Mouse (Mus musculus) myocyte (in vitro differentiated cells): ENCODE measurements around the gene Casz1. TPM values are rescaled to one million over a fixed set of nuclear protein-coding genes. Genes with fewer than 3 reads are reported as not detected.

ENCODE experiments used
- H3K27me3 ChIP-seq: one replicate; pipeline ENCODE4 v1.6.1; 2011; ENCODE audit not compliant: control insufficient read depth, insufficient read depth, insufficient read length
- H3K36me3 ChIP-seq: one replicate; pipeline ENCODE4 v1.6.1; 2011; ENCODE audit not compliant: control insufficient read depth, insufficient read depth
- H3K4me2 ChIP-seq: one replicate; pipeline ENCODE4 v1.6.1; 2011; ENCODE audit warnings: low read depth, control low read depth
- H3K4me3 ChIP-seq: one replicate; pipeline ENCODE4 v1.5.1; 2011; ENCODE audit warnings: mild to moderate bottlenecking, control low read depth, moderate library complexity
- H3K79me2 ChIP-seq: one replicate; pipeline ENCODE4 v1.6.1; 2011; ENCODE audit not compliant: control insufficient read depth, insufficient read depth
- H3ac ChIP-seq: one replicate; pipeline ENCODE4 v1.6.1; 2011; ENCODE audit not compliant: control insufficient read depth, insufficient read length
- CEBPB ChIP-seq: IDR thresholded peaks from 2 replicates; pipeline ENCODE4 v1.6.1; 2011; ENCODE audit warnings: mild to moderate bottlenecking, moderate library complexity; ENCODE audit not compliant: poor library complexity, insufficient read depth, severe bottlenecking
- E2F4 ChIP-seq: IDR thresholded peaks from one replicate; pipeline ENCODE4 v1.6.1; 2011; ENCODE audit warnings: mild to moderate bottlenecking, control low read depth, moderate library complexity; ENCODE audit not compliant: insufficient read depth
- MAX ChIP-seq: IDR thresholded peaks from one replicate; pipeline ENCODE4 v1.6.1; 2011; ENCODE audit warnings: low read depth, mild to moderate bottlenecking, control low read depth
- MYOD1 ChIP-seq, 3 experiments: IDR thresholded peaks; one replicate each; pipeline ENCODE4 v1.6.1; 2011; ENCODE audit warnings: control low read depth in 2 of 3, low read depth in 2 of 3, mild to moderate bottlenecking in 2 of 3, moderate library complexity in 1 of 3; ENCODE audit not compliant: insufficient read length in 2 of 3, control insufficient read depth in 1 of 3
- MYOG ChIP-seq, 3 experiments: IDR thresholded peaks; one replicate each; pipeline ENCODE4 v1.6.1; 2011; ENCODE audit warnings: control low read depth in 2 of 3, low read depth in 2 of 3, mild to moderate bottlenecking in 2 of 3; ENCODE audit not compliant: insufficient read length in 2 of 3, control insufficient read depth in 1 of 3, insufficient read depth in 1 of 3
- POLR2A ChIP-seq: IDR thresholded peaks from one replicate; pipeline ENCODE4 v1.6.1; 2011; ENCODE audit warnings: low read depth, mild to moderate bottlenecking, control low read depth, moderate library complexity; ENCODE audit not compliant: insufficient read length
- POLR2AphosphoS2 ChIP-seq: IDR thresholded peaks from one replicate; pipeline ENCODE4 v1.6.1; 2011; ENCODE audit warnings: low read depth, control low read depth; ENCODE audit not compliant: insufficient read length
- REST ChIP-seq: IDR thresholded peaks from one replicate; pipeline ENCODE4 v1.6.1; 2011; ENCODE audit warnings: mild to moderate bottlenecking, control low read depth, moderate library complexity; ENCODE audit not compliant: insufficient read depth, insufficient read length
- SRF ChIP-seq: IDR thresholded peaks from one replicate; pipeline ENCODE4 v1.6.1; 2011; ENCODE audit warnings: low read depth; ENCODE audit not compliant: control insufficient read depth, insufficient read length
- TCF12 ChIP-seq: IDR thresholded peaks from one replicate; pipeline ENCODE4 v1.6.1; 2011; ENCODE audit warnings: mild to moderate bottlenecking, control low read depth; ENCODE audit not compliant: poor library complexity, insufficient read depth, severe bottlenecking
- TCF3 ChIP-seq: IDR thresholded peaks from one replicate; pipeline ENCODE4 v1.6.1; 2011; ENCODE audit warnings: low read depth, control low read depth; ENCODE audit not compliant: insufficient read length
- USF1 ChIP-seq: IDR thresholded peaks from one replicate; pipeline ENCODE4 v1.6.1; 2011; ENCODE audit warnings: low read depth, mild to moderate bottlenecking, control low read depth, moderate library complexity
- polyA plus RNA-seq: library from polyadenylated mRNA; unstranded; fragments of >200 nt; fragmentation: generic; extraction: Trizol; gene quantifications from one replicate; pipeline ENCODE4 v1.2.1, GENCODE M21; 2012; ENCODE audit warnings: missing spikeins

Gene Casz1
- polyA plus RNA-seq, 1 experiment: 11.1 TPM

DNA sequence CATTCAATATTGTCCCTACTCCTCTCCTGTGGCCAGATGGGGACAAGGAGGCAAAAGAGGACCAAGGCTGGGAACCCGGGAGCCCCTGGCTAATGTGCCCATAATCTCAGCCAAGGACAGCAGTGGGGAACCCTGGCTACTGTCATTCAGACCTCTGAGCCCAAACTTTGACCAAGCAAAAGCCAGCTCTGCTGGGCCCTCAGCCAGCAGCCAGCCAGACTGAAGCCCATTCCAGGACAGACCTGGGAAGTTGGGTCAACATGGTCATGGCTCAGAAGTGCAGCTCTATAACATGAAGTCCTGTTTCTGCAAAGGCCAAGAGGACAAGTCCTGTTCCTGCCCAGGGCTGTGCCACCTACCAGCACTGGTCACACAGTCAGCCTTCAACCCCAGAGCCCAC is 157.9 kb downstream of the Casz1 start:
- TF ChIP-seq CEBPB (no peak), REST (no peak)
- Histone ChIP-seq H3K27me3 (no peaks in the 10 kb centered on the region), H3K79me2 (no peaks in the 10 kb centered on the region), H3K36me3 (no peaks in the 10 kb centered on the region), H3K4me3 (no peak overlapping the region), H3ac (no peak overlapping the region), H3K4me2 (no peak overlapping the region)

DNA sequence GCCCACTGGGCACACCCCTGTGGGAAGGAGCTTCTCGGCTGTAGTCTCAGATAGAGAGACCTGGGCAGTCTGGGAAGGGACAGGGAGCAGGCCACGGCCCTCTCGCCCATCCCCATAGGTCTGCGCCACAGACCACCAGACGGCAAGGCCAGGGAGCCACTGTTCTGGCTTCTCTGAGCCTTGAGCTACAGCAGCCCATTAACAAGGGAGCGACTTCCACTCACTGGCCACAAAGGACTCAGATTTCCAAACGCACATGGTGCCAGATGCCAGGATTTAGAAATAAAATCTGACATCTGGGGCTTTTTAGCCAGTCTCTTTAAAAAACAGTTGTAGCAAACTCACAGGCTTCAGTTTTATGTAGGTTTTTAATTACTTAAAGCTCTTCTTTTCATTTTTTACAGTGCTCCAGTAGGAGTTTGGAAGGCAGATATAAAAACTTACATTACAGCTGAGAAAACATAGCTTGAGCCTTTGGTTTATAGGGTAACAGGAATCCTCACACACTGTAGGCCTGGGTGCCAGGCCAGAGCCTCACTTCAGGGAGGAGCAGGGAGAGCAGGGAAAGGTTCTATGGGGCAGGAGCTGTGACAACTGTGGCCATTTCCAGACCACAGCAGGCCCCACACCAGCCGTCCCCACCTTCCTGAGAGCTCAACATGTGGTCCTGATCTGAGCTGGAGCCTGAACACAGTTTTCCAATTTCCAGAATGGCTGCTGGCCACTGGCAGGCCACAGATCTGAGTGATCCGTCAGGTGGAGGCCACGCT is 160.5 kb downstream of the Casz1 start:
- H3K36me3 ChIP-seq: no peaks in the 10 kb centered on the region
- no peaks in the 10 kb centered on the region for H3K79me2 ChIP-seq
- no peak for TF ChIP-seq TCF3
- TF ChIP-seq MYOG (IDR thresholded peaks at IDR 0.05; ENCODE audit: control insufficient read depth in 1 of 3, insufficient read depth in 1 of 3, insufficient read length in 2 of 3, low read depth in 2 of 3): peak in 1 of 3 experiments; percentile 39
- no peak overlapping the region for H3K4me3 ChIP-seq
- no peak overlapping the region for H3K4me2 ChIP-seq
- no peak overlapping the region for H3ac ChIP-seq
- H3K27me3 ChIP-seq: no peaks in the 10 kb centered on the region

DNA sequence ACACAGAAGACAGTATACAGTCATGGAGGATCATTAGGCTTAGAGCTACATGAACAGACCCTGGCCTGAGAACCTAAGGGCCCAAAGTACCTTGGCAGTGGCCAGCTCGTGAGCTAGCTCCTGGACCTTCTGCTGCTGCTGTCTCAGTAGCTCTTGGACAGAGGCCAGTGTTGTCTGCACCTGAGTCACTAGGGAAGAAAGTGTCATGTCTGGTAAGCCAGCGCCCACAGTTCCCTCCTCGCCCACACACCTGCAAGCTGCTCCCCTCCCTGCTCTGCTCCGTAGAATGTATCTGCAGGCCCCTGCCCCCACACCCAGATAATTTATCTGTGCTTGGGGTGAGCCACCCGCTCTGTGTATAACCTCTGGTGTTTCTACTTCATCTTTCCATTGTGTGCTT is 161.9 kb downstream of the Casz1 start:
- no peaks in the 10 kb centered on the region for H3K79me2 ChIP-seq
- H3K36me3 ChIP-seq: no peaks in the 10 kb centered on the region
- H3K4me3 ChIP-seq: no peak overlapping the region
- no peak for TF ChIP-seq SRF
- no peak for TF ChIP-seq USF1
- TF ChIP-seq MYOG (IDR thresholded peaks at IDR 0.05; ENCODE audit: control insufficient read depth in 1 of 3, insufficient read depth in 1 of 3, insufficient read length in 2 of 3, low read depth in 2 of 3): no peak
- no peak for TF ChIP-seq MAX
- TF ChIP-seq POLR2AphosphoS2: no peak
- TF ChIP-seq TCF12: no peak
- no peak for TF ChIP-seq E2F4
- TF ChIP-seq CEBPB: no peak
- TF ChIP-seq TCF3: no peak
- TF ChIP-seq MYOD1 (IDR thresholded peaks at IDR 0.05; ENCODE audit: control insufficient read depth in 1 of 3, insufficient read length in 2 of 3, low read depth in 2 of 3): no peak
- TF ChIP-seq REST: no peak
- TF ChIP-seq POLR2A: no peak
- no peak overlapping the region for H3ac ChIP-seq
- H3K4me2 ChIP-seq: no peak overlapping the region
- no peaks in the 10 kb centered on the region for H3K27me3 ChIP-seq

DNA sequence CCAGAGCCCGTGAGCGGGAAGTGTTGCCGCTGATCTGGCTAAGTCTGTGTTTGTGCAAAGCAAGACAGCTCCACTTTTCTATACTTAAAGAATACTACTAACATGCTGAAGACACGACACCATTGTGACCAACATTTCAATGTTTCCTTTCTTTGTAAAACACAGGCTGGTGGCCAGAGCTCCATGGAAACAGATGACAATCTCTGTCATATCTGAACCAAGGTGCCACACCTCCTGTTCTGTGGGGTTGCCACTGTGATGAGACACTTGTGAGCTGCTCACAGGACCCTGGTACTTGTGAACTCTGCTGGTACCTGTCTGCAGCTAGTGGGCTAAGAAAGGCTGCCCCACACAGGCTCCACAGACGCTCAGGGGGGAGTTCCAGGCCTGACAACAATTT is 164.6 kb downstream of the Casz1 start:
- no peaks in the 10 kb centered on the region for H3K36me3 ChIP-seq
- H3K4me3 ChIP-seq: no peak overlapping the region
- no peak overlapping the region for H3K4me2 ChIP-seq
- TF ChIP-seq CEBPB (no peak), E2F4 (no peak), USF1 (no peak), MAX (no peak), POLR2A (no peak), REST (no peak), TCF12 (no peak)
- no peaks in the 10 kb centered on the region for H3K79me2 ChIP-seq
- H3ac ChIP-seq: no peak overlapping the region
- H3K27me3 ChIP-seq: no peaks in the 10 kb centered on the region

DNA sequence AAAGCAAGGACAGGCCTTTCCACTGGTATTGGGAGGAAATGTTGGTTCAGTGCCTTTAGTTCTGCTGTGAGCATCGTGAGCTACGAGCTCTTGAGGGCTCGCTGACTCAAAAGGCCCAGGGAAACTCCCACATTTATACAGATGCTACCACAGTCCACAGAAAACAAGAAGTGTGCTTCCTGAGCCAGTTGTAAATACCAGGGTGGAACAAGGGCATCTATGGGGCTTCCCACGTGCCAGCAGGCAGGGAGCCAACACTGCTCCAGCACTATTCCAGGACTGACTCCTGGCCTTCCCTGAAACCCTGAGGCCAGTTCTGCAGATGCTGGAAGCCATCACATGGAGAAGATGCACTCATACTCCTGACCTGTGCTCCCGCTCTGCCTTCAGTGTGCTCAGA is 165.4 kb downstream of the Casz1 start:
- H3K4me2 ChIP-seq: no peak overlapping the region
- no peak overlapping the region for H3K4me3 ChIP-seq
- H3ac ChIP-seq: no peak overlapping the region
- no peaks in the 10 kb centered on the region for H3K79me2 ChIP-seq
- no peaks in the 10 kb centered on the region for H3K36me3 ChIP-seq
- no peaks in the 10 kb centered on the region for H3K27me3 ChIP-seq
- TF ChIP-seq MYOD1 (IDR thresholded peaks at IDR 0.05; ENCODE audit: control insufficient read depth in 1 of 3, insufficient read length in 2 of 3, low read depth in 2 of 3) (no peak), POLR2AphosphoS2 (no peak), TCF3 (no peak), REST (no peak), USF1 (no peak)
